Mouse (Mus musculus) erythroblast, embryonic 14.5 days (primary cell): ENCODE data around the gene Dok3. TPM values are rescaled to one million over a fixed set of nuclear protein-coding genes. Genes with fewer than 3 reads are reported as not detected.

ENCODE experiments used
- H3K27me3 ChIP-seq: 2 replicates; pipeline ENCODE4 v1.6.1; 2012; ENCODE audit warnings: inconsistent platforms; ENCODE audit not compliant: control insufficient read depth
- H3K36me3 ChIP-seq: 2 replicates; pipeline ENCODE4 v1.6.1; 2012; ENCODE audit warnings: mild to moderate bottlenecking, inconsistent platforms; ENCODE audit not compliant: control insufficient read depth
- H3K4me1 ChIP-seq: 2 replicates; pipeline ENCODE4 v1.6.1; 2012; ENCODE audit warnings: inconsistent platforms; ENCODE audit not compliant: control insufficient read depth
- H3K4me3 ChIP-seq: replicated peaks from 2 replicates; pipeline ENCODE3; 2012; ENCODE audit warnings: moderate library complexity, mild to moderate bottlenecking, inconsistent platforms
- H3K9me3 ChIP-seq: 2 replicates; pipeline ENCODE4 v1.6.1; 2012; ENCODE audit warnings: low read length, inconsistent platforms, mixed read lengths; ENCODE audit not compliant: control insufficient read depth
- GATA1 ChIP-seq: IDR thresholded peaks from 2 replicates; pipeline ENCODE4 v1.6.1; 2012; ENCODE audit warnings: low read length, inconsistent platforms, mixed read lengths
- TAL1 ChIP-seq: IDR thresholded peaks from 3 replicates; pipeline ENCODE4 v1.6.1; 2012; ENCODE audit warnings: low read length, inconsistent platforms, mixed read lengths
- polyA plus RNA-seq: library from polyadenylated mRNA; stranded (reverse); fragments of >175 nt; gene quantifications from 2 replicates; pipeline ENCODE4 v1.2.3, GENCODE M21; 2012

Dok3 gene
- polyA plus RNA-seq, 1 experiment, result 0.54 TPM

DNA sequence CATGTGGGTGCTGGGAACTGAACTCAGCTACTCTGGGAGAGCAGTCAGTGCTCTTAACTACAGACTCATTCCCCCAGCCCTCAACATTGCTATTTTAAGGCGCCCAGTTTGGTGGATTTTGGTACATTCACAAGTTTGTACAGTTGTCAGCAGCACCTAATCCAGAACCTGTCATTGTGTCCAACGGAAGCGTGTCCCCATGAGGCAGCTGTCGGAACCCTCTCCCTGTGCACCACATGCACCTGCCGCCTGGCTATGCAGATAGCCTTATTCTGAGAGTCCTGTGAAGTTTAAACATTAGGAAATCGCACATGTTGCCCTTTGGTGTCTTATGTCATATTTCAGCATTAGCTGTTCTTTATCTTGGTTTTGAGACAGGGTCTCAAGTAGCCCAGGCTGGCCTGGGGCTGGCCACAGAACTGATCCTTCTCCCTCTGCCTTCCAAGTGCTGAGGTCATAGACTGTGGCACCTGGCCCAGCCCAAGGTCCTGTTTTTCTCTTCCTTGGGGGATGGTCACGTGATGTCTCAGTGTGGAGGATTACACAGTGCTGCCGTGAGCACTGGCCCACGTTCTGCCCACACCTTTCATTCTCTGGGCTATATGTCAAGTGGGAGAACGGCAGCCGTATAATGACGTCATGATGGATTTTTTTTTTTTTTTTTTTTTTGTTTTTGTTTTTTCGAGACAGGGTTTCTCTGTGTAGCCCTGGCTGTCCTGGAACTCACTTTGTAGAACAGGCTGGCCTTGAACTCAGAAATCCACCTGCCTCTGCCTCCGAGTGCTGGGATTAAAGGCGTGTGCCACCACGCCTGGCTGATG, 3.2 kb downstream of the Dok3 start:
- Histone ChIP-seq H3K36me3 (peaks cover 19% of the 10 kb centered on the region), H3K4me3 (no peak overlapping the region), H3K4me1 (peaks cover 29% of the 10 kb centered on the region), H3K9me3 (no peaks in the 10 kb centered on the region), H3K27me3 (no peaks in the 10 kb centered on the region)
- TF ChIP-seq GATA1 (no peak), TAL1 (no peak)

- Histone ChIP-seq H3K36me3 (peaks cover under 1% of the 10 kb centered on the region), H3K4me3 (no peak overlapping the region), H3K27me3 (peaks cover 7% of the 10 kb centered on the region), H3K9me3 (peaks cover 5% of the 10 kb centered on the region; the same call in 1 of the 2 replicates), H3K4me1 (peaks cover 20% of the 10 kb centered on the region)
- no peak for TF ChIP-seq TAL1
- no peak for TF ChIP-seq GATA1
These were observed 5.0 kb downstream of the Dok3 start for GRCm38 (mm10) chr13:55523951-55524600.

- H3K36me3 ChIP-seq, result no peaks in the 10 kb centered on the region
- H3K27me3 ChIP-seq, result peaks cover 7% of the 10 kb centered on the region
- H3K9me3 ChIP-seq, result peaks cover 5% of the 10 kb centered on the region; the same call in 1 of the 2 replicates
- no peak overlapping the region for H3K4me3 ChIP-seq
- peaks cover 12% of the 10 kb centered on the region for H3K4me1 ChIP-seq
- no peak for TF ChIP-seq TAL1
- TF ChIP-seq GATA1, result no peak
These were observed 5.8 kb downstream of the Dok3 start for GRCm38 (mm10) chr13:55523278-55523677.

DNA sequence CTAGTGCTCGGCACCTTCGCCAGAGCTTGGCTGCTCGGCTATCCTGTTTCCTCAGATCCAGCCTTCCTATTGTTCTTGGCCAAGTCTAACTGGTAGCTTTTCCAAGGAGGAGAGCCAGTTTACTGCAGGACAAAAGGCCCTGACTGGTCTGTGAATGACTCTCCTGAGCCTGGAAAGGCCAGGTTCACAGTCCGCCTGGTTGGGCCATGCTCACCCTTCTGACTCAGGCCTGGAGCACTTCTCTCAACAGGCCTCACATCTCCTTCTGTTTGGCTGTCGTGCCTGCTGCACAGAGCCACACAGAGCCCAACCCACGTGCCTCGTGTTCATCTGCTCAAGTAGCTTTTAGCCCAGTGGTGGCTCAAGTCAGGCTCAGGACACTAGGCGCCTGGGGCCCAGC, 6.4 kb downstream of the Dok3 start:
- Histone ChIP-seq H3K27me3 (peaks cover 9% of the 10 kb centered on the region), H3K4me3 (no peak overlapping the region), H3K9me3 (peaks cover 5% of the 10 kb centered on the region; the same call in 1 of the 2 replicates), H3K4me1 (peaks cover 7% of the 10 kb centered on the region), H3K36me3 (no peaks in the 10 kb centered on the region)
- TF ChIP-seq GATA1 (no peak), TAL1 (no peak)

DNA sequence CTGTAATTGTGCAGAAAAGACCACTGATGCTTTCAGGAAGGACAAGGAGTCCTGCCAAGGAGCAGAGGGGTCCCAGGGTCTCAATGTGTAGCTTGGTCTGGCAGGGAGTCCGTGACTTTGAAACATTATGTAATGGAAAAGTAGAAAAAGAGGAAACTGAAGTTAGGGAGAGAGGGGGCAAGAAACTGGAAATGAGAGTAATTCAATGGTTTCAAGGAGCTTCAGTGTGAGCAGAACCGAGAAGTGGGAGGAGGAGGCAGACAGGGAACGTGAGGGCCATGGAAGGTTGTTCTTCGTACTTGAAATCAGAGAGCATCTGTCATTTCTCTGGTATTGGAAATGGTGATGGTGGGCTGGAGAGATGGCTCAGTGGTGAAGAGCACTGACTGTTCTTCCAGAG, 9.5 kb downstream of the Dok3 start:
- peaks cover 13% of the 10 kb centered on the region for H3K27me3 ChIP-seq
- TF ChIP-seq TAL1 (no peak), GATA1 (no peak)
- H3K4me1 ChIP-seq, result no peaks in the 10 kb centered on the region
- peaks cover 5% of the 10 kb centered on the region; the same call in 1 of the 2 replicates for H3K9me3 ChIP-seq
- H3K4me3 ChIP-seq, result no peak overlapping the region
- no peaks in the 10 kb centered on the region for H3K36me3 ChIP-seq

GRCm38 (mm10) chr13:55516955-55517354, 12.1 kb downstream of the Dok3 start:
- H3K4me3 ChIP-seq, result no peak overlapping the region
- H3K36me3 ChIP-seq, result no peaks in the 10 kb centered on the region
- TF ChIP-seq TAL1 (no peak), GATA1 (no peak)
- peaks cover 5% of the 10 kb centered on the region; the same call in 1 of the 2 replicates for H3K9me3 ChIP-seq
- peaks cover 26% of the 10 kb centered on the region for H3K27me3 ChIP-seq
- H3K4me1 ChIP-seq, result peaks cover 21% of the 10 kb centered on the region

GRCm38 (mm10) chr13:55513828-55514227, 15.3 kb downstream of the Dok3 start:
- no peak for TF ChIP-seq TAL1
- peaks cover 2% of the 10 kb centered on the region; the same call in 1 of the 2 replicates for H3K36me3 ChIP-seq
- peaks cover 19% of the 10 kb centered on the region for H3K27me3 ChIP-seq
- peak overlapping the region; percentile 81 for H3K4me3 ChIP-seq
- H3K9me3 ChIP-seq, result no peaks in the 10 kb centered on the region
- peaks cover 39% of the 10 kb centered on the region for H3K4me1 ChIP-seq

DNA sequence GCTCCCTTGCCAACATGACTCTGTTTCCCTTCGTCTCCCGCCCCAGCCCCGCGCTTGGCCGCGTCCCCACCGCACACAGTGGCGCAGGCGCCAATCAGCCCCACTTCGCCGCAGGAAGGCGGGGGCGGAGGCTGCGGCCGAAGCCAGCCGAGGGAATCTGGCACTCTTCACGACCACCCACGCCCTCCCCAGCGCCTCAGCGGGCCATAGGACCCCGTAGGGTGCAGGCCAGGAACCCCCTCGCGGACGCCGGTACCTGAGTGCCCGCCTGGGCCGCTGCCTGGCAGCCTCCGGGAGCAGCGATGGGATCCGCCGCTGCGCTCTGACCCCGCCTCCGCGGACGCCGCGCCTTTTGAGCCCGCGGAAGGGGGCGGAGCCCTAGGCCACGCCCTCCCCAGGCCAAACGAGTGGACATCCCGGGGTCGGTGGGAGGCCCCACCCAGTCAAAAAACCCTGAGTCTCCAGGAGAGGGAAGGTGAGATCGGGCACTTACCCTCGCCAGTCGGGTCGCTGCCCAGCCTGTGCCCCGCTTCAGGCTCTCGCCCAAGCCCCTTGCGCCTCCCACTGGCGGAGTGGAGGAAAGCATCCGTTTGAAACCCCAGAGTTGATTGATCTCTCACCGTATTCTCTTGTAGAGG, 15.9 kb downstream of the Dok3 start, which contains the start of gene Pdlim7:
Gene Pdlim7 (minus strand): TSS at position 566 of the 638 bp plus-strand sequence.
- H3K9me3 ChIP-seq, result no peaks in the 10 kb centered on the region
- H3K36me3 ChIP-seq, result peaks cover 7% of the 10 kb centered on the region; the same call in 1 of the 2 replicates
- peaks cover 19% of the 10 kb centered on the region for H3K27me3 ChIP-seq
- H3K4me1 ChIP-seq, result peaks cover 39% of the 10 kb centered on the region
- TF ChIP-seq TAL1 (no peak), GATA1 (no peak)
- H3K4me3 ChIP-seq, result peak within 1 kb of the TSS; percentile 81

DNA sequence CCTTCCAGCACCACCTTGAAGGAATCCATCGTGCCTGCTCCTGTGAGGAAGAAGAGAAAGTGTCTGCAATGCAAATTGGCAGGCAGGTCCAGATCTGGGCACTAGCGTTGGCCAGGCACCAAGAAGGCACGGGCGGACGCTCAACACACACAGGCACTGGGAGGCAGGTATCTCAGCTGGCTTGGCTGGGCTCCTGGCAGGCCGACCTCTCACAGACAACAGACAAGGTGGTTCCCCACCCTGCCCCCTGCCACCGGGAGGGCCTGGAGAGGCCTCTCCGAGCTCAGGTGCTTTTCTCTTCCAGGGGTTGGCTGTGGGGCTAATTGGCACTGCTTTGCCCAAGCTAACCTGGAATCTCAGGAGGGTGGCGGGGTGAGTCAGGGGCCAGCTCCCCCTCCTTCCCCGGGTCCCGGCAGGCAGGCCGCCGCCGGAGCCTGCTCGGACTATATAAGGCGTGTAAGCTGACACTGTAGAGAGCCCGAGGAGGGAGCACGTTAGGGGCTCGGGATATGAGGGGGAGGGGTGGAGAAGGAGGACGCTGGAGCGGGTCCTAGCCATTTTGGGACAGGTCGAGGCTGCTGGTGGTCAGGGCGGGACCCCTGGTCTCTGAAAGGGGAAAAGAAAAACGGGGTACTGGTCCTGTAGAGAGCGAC, 16.6 kb downstream of the Dok3 start:
- H3K9me3 ChIP-seq, result no peaks in the 10 kb centered on the region
- peaks cover 12% of the 10 kb centered on the region; the same call in 1 of the 2 replicates for H3K36me3 ChIP-seq
- H3K4me3 ChIP-seq, result peak overlapping the region; percentile 81
- TF ChIP-seq TAL1 (no peak), GATA1 (no peak)
- peaks cover 17% of the 10 kb centered on the region for H3K27me3 ChIP-seq
- H3K4me1 ChIP-seq, result peaks cover 45% of the 10 kb centered on the region
